Mouse (Mus musculus) brain, adult 10 weeks (tissue): ENCODE data around the gene Pcsk1n. TPM values are rescaled to one million over a fixed set of nuclear protein-coding genes. Genes with fewer than 3 reads are reported as not detected.

Experiments
- polyA plus RNA-seq: library from polyadenylated mRNA; stranded (reverse); fragments of 350-450 nt; fragmentation: Illumina TruSeq; extraction: RNeasy Lipid Tissue Mini Kit (QIAGEN cat#74804); gene quantifications from one replicate; pipeline ENCODE4 v1.2.3, GENCODE M21; 2015; ENCODE audit warnings: low read depth, low replicate concordance

The Pcsk1n gene
- polyA plus RNA-seq: 229 TPM

GRCm38 (mm10) chrX:7919601-7920383, at the start of gene Pcsk1n:
Pcsk1n (plus strand) TSS chrX:7919822.

GRCm38 (mm10) chrX:7878007-7878419, 41.6 kb upstream of the Pcsk1n start, which contains the start of gene Pim2:
Pim2 (plus strand) TSS chrX:7878262.

GRCm38 (mm10) chrX:7883841-7884567, 35.6 kb upstream of the Pcsk1n start, which contains the start of gene Slc35a2:
Slc35a2 (plus strand) TSS chrX:7884028.

GRCm38 (mm10) chrX:7898880-7899874, 20.4 kb upstream of the Pcsk1n start, which contains the start of the genes Pqbp1 and Timm17b:
Pqbp1 (minus strand) TSS chrX:7899269.
Timm17b (plus strand) TSS chrX:7899357.

GRCm38 (mm10) chrX:7907735-7908134, 11.9 kb upstream of the Pcsk1n start, which contains the start of gene Gm10491:
Gm10491 (minus strand) TSS chrX:7907835.

GRCm38 (mm10) chrX:7909242-7909641, 10.4 kb upstream of the Pcsk1n start, which contains the start of gene Gm10490:
Gm10490 (plus strand) TSS chrX:7909542.

GRCm38 (mm10) chrX:7928270-7928790, 8.7 kb downstream of the Pcsk1n start, which contains the start of gene Eras:
Eras (minus strand) TSS chrX:7928607.

GRCm38 (mm10) chrX:7947108-7947899, 27.7 kb downstream of the Pcsk1n start, which contains the start of gene Hdac6:
Hdac6 (minus strand) TSS chrX:7947889.

Other genes starting within 250 kb of the Pcsk1n start
- 11.6 TPM for gene Plp2, start 248.4 kb upstream of the Pcsk1n start, polyA plus RNA-seq
- gene Magix, start 238.6 kb upstream of the Pcsk1n start, polyA plus RNA-seq: 0.33 TPM
- 41.6 TPM for gene Gpkow, start 222.7 kb upstream of the Pcsk1n start, polyA plus RNA-seq
- 61.8 TPM for gene Wdr45, start 205.5 kb upstream of the Pcsk1n start, polyA plus RNA-seq
- gene Gm45208, start 197.6 kb upstream of the Pcsk1n start, polyA plus RNA-seq: not detected
- 124 TPM for gene Praf2, start 191.4 kb upstream of the Pcsk1n start, polyA plus RNA-seq
- gene Ccdc120, start 168.9 kb upstream of the Pcsk1n start, polyA plus RNA-seq: 6.7 TPM
- 24.9 TPM for gene Tfe3, start 157.3 kb upstream of the Pcsk1n start, polyA plus RNA-seq
- 88.6 TPM for gene Gripap1, start 130.1 kb upstream of the Pcsk1n start, polyA plus RNA-seq
- gene Kcnd1, start 97.5 kb upstream of the Pcsk1n start, polyA plus RNA-seq: 6.4 TPM
- 71.5 TPM for gene Otud5, start 78.5 kb upstream of the Pcsk1n start, polyA plus RNA-seq
- gene Pim2, start 41.6 kb upstream of the Pcsk1n start, polyA plus RNA-seq: 47.5 TPM
- gene Slc35a2, start 35.8 kb upstream of the Pcsk1n start, polyA plus RNA-seq: 30.6 TPM
- gene Pqbp1, start 20.6 kb upstream of the Pcsk1n start, polyA plus RNA-seq: 133 TPM
- gene Timm17b, start 20.5 kb upstream of the Pcsk1n start, polyA plus RNA-seq: 29.9 TPM
- not detected for gene Gm10491, start 12.0 kb upstream of the Pcsk1n start, polyA plus RNA-seq
- gene Gm10490, start 10.3 kb upstream of the Pcsk1n start, polyA plus RNA-seq: not detected
- gene Eras, start 8.8 kb downstream of the Pcsk1n start, polyA plus RNA-seq: not detected
- 32.5 TPM for gene Hdac6, start 28.1 kb downstream of the Pcsk1n start, polyA plus RNA-seq
- gene Gata1, start 58.2 kb downstream of the Pcsk1n start, polyA plus RNA-seq: not detected
- not detected for gene Glod5, start 98.7 kb downstream of the Pcsk1n start, polyA plus RNA-seq
- gene Suv39h1, start 154.9 kb downstream of the Pcsk1n start, polyA plus RNA-seq: 23.0 TPM
- gene Was, start 170.7 kb downstream of the Pcsk1n start, polyA plus RNA-seq: 1.0 TPM
- 139 TPM for gene Wdr13, start 213.1 kb downstream of the Pcsk1n start, polyA plus RNA-seq
- 269 TPM for gene Rbm3, start 226.1 kb downstream of the Pcsk1n start, polyA plus RNA-seq